Mouse (Mus musculus) G1E (cell line): ENCODE data around the gene Mydgf. TPM values are rescaled to one million over a fixed set of nuclear protein-coding genes. Genes with fewer than 3 reads are reported as not detected.

Experiments used
- ATAC-seq: 2 replicates; pipeline ENCODE4 v1.8.0; 2016; ENCODE audit warnings: mild to moderate bottlenecking; ENCODE audit not compliant: insufficient number of reproducible peaks, poor library complexity, low FRiP score, severe bottlenecking; ENCODE audit errors: extremely low read depth
- DNase-seq: peaks from one replicate; pipeline ENCODE4 v3.0.0; 2012; ENCODE audit warnings: low spot score
- H3K27me3 ChIP-seq: 2 replicates; pipeline ENCODE4 v1.6.1; 2012; ENCODE audit warnings: mild to moderate bottlenecking, low read length, inconsistent platforms; ENCODE audit not compliant: insufficient read depth
- H3K36me3 ChIP-seq: replicated peaks from 2 replicates; pipeline ENCODE3; 2012; ENCODE audit warnings: mild to moderate bottlenecking, inconsistent platforms
- H3K4me1 ChIP-seq: 2 replicates; pipeline ENCODE4 v1.6.1; 2012; ENCODE audit warnings: low read depth, low read length, inconsistent platforms, mixed read lengths; ENCODE audit not compliant: insufficient read depth
- H3K4me3 ChIP-seq: 2 replicates; pipeline ENCODE4 v1.5.1; 2012; ENCODE audit warnings: low read depth, mild to moderate bottlenecking, inconsistent platforms, low read length, moderate library complexity, mixed read lengths
- H3K9me3 ChIP-seq: replicated peaks from 2 replicates; pipeline ENCODE4 v1.6.1; 2012; ENCODE audit warnings: inconsistent platforms
- CTCF ChIP-seq: IDR thresholded peaks from 2 replicates; pipeline ENCODE4 v1.5.1; 2012; ENCODE audit warnings: low read depth, low read length, inconsistent platforms, mixed read lengths
- GATA1 ChIP-seq: IDR thresholded peaks from 2 replicates; pipeline ENCODE4 v1.6.1; 2012; ENCODE audit warnings: borderline replicate concordance, low read length, inconsistent platforms, mixed read lengths
- GATA2 ChIP-seq: IDR thresholded peaks from 2 replicates; pipeline ENCODE4 v1.6.1; 2012; ENCODE audit warnings: low read depth, low read length, inconsistent platforms, borderline replicate concordance
- POLR2AphosphoS5 ChIP-seq: IDR thresholded peaks from 2 replicates; pipeline ENCODE4 v1.6.1; 2012; ENCODE audit warnings: low read depth, low read length, inconsistent platforms; ENCODE audit not compliant: insufficient replicate concordance
- TAL1 ChIP-seq: conservative IDR thresholded peaks from 2 replicates; pipeline ENCODE4 v1.6.1; 2012; ENCODE audit warnings: low read depth, low read length, inconsistent platforms, mixed read lengths
- polyA plus RNA-seq: library from polyadenylated mRNA; stranded (reverse); fragments of >175 nt; gene quantifications from 2 replicates; pipeline ENCODE4 v1.2.3, GENCODE M21; 2012
- total RNA-seq, 2 experiments: library from RNA; stranded (forward) in 1 of 2; stranded (reverse) in 1 of 2; fragments of 200-1000 nt in 1 of 2; fragments of >200 nt in 1 of 2; fragmentation: Nextera tagmentation in 1 of 2; gene quantifications; 2 replicates each; pipeline ENCODE4 v1.2.3; 2014 to 2017

Mydgf gene
- total and polyA plus RNA-seq, 3 experiments = 19.9 to 36.6 (median 32.3) TPM

- H3K9me3 ChIP-seq = 0 out of 2 replicates have a peak, but pooled peaks cover 3% of the 10 kb centered on the region
- H3K36me3 ChIP-seq = peaks cover 2% of the 10 kb centered on the region
- peaks cover 47% of the 10 kb centered on the region for H3K4me1 ChIP-seq
- peaks cover 52% of the 10 kb centered on the region for H3K27me3 ChIP-seq
- no peak for DNase-seq
- H3K4me3 ChIP-seq = no peak overlapping the region
- TF ChIP-seq CTCF (no peak), GATA1 (no peak), GATA2 (no peak), TAL1 (no peak), POLR2AphosphoS5 (no peak)
- no peak for ATAC-seq
These were observed 47.2 kb downstream of the Mydgf start for GRCm38 (mm10) chr17:56136558-56136957.

GRCm38 (mm10) chr17:56134463-56134971, 49.2 kb downstream of the Mydgf start:
- peak overlapping the region; percentile 70 for H3K4me3 ChIP-seq
- peaks cover 37% of the 10 kb centered on the region for H3K27me3 ChIP-seq
- H3K36me3 ChIP-seq = peaks cover 19% of the 10 kb centered on the region
- ATAC-seq (no peak; the same call in 1 of the 2 replicates), DNase-seq (peak; percentile 74)
- no peaks in the 10 kb centered on the region for H3K9me3 ChIP-seq
- H3K4me1 ChIP-seq = peaks cover 43% of the 10 kb centered on the region
- TF ChIP-seq CTCF = peak; percentile 89
- TF ChIP-seq GATA2 = no peak

- ATAC-seq (peak; percentile 65), DNase-seq (peak; percentile 47)
- no peaks in the 10 kb centered on the region for H3K9me3 ChIP-seq
- peaks cover 29% of the 10 kb centered on the region for H3K27me3 ChIP-seq
- H3K4me3 ChIP-seq = peak overlapping the region; percentile 70; the same call in 1 of the 2 replicates
- TF ChIP-seq GATA2 (no peak), TAL1 (no peak)
- peaks cover 38% of the 10 kb centered on the region for H3K4me1 ChIP-seq
- H3K36me3 ChIP-seq = peaks cover 24% of the 10 kb centered on the region
These were observed 50.0 kb downstream of the Mydgf start for GRCm38 (mm10) chr17:56133457-56134363.

- Histone ChIP-seq H3K9me3 (no peaks in the 10 kb centered on the region), H3K4me1 (peaks cover 35% of the 10 kb centered on the region), H3K4me3 (no peak overlapping the region), H3K36me3 (peaks cover 30% of the 10 kb centered on the region), H3K27me3 (peaks cover 28% of the 10 kb centered on the region)
- ATAC-seq = no peak
- DNase-seq = peak; percentile 58
- peak; percentile 93 for TF ChIP-seq CTCF
- TF ChIP-seq TAL1 = no peak
These were observed 51.1 kb downstream of the Mydgf start for GRCm38 (mm10) chr17:56132661-56133060.

- Histone ChIP-seq H3K27me3 (peaks cover 28% of the 10 kb centered on the region), H3K4me3 (no peak overlapping the region), H3K36me3 (peaks cover 35% of the 10 kb centered on the region), H3K4me1 (peaks cover 35% of the 10 kb centered on the region), H3K9me3 (no peaks in the 10 kb centered on the region)
- DNase-seq (peak; percentile 48), ATAC-seq (no peak)
- TF ChIP-seq TAL1 = no peak
- TF ChIP-seq CTCF = peak; percentile 72
These were observed 51.9 kb downstream of the Mydgf start for GRCm38 (mm10) chr17:56131814-56132213.

GRCm38 (mm10) chr17:56131136-56131535, 52.6 kb downstream of the Mydgf start:
- H3K9me3 ChIP-seq = no peaks in the 10 kb centered on the region
- H3K27me3 ChIP-seq = peaks cover 32% of the 10 kb centered on the region
- peaks cover 35% of the 10 kb centered on the region for H3K4me1 ChIP-seq
- ATAC-seq (no peak), DNase-seq (no peak)
- no peak overlapping the region for H3K4me3 ChIP-seq
- H3K36me3 ChIP-seq = peaks cover 40% of the 10 kb centered on the region
- TF ChIP-seq TAL1 (no peak), GATA1 (no peak), POLR2AphosphoS5 (no peak), GATA2 (no peak), CTCF (no peak)

GRCm38 (mm10) chr17:56128246-56128645, 55.5 kb downstream of the Mydgf start:
- Histone ChIP-seq H3K9me3 (no peaks in the 10 kb centered on the region), H3K36me3 (peaks cover 53% of the 10 kb centered on the region), H3K4me3 (no peak overlapping the region), H3K27me3 (peaks cover 36% of the 10 kb centered on the region), H3K4me1 (peaks cover 21% of the 10 kb centered on the region)
- TF ChIP-seq GATA2 (no peak), POLR2AphosphoS5 (no peak), GATA1 (no peak), TAL1 (no peak), CTCF (no peak)
- no peak for DNase-seq
- no peak for ATAC-seq
